12 mouse cellular contexts compared by ENCODE assay signal in genomic region chr7:131746752-131747151, GRCm38 (mm10).
DNase-seq lines count a peak whose midpoint lies in the region; ATAC-seq and TF ChIP-seq lines count a peak whose summit lies in the region.
"Had no signal": no experiment of that assay in that cellular context is flagged by ENCODE, and none has a peak within 500 bp of the region (broad histone marks: within the 10 kb centered on the region; RNA-seq: fewer than 3 reads in every experiment).

No protein-coding gene starts in this region.

- H3K27ac ChIP-seq in embryonic facial prominence, embryonic 11.5 days (replicated peaks; ENCODE audit: low read depth, low read length) = no peak overlapping the region
- H3K27ac ChIP-seq in embryonic facial prominence, embryonic 10.5 days (replicated peaks) = no peak overlapping the region
- no peak overlapping the region for H3K27ac ChIP-seq in liver, adult 2 months (replicated peaks; ENCODE audit: insufficient read depth, low read depth, low read length)
- H3K27ac ChIP-seq in liver, embryonic 12.5 days = no peak overlapping the region
- H3K27ac ChIP-seq in midbrain, embryonic 12.5 days (replicated peaks) = no peak overlapping the region
- H3K27ac ChIP-seq: lung, embryonic 15.5 days had no signal

- WGBS in embryonic facial prominence, embryonic 11.5 days = 27% methylated on average over 9 of the region's 9 CpGs
- WGBS in embryonic facial prominence, embryonic 10.5 days = 29% methylated on average over 9 of the region's 9 CpGs
- WGBS in liver, adult 2 months = 10% methylated on average over 9 of the region's 9 CpGs
- 10% methylated on average over 9 of the region's 9 CpGs for WGBS in liver, embryonic 12.5 days (ENCODE audit: insufficient replicate concordance)
- WGBS in midbrain, embryonic 12.5 days = 20% methylated on average over 9 of the region's 9 CpGs

- H3K27me3 ChIP-seq in embryonic facial prominence, embryonic 11.5 days (ENCODE audit: control insufficient read depth, insufficient read depth, low read length) = peaks cover 3% of the 10 kb centered on the region; the same call in 1 of the 2 replicates
- H3K27me3 ChIP-seq in embryonic facial prominence, embryonic 10.5 days (replicated peaks; ENCODE audit: low read depth, poor library complexity, severe bottlenecking) = peaks cover 80% of the 10 kb centered on the region
- H3K27me3 ChIP-seq in liver, adult 2 months (ENCODE audit: control insufficient read depth, insufficient read depth, low read length) = no peaks in the 10 kb centered on the region
- H3K27me3 ChIP-seq in liver, embryonic 12.5 days (replicated peaks) = no peaks in the 10 kb centered on the region
- H3K27me3 ChIP-seq in midbrain, embryonic 12.5 days = peaks cover 94% of the 10 kb centered on the region
- H3K27me3 ChIP-seq: lung, embryonic 15.5 days had no signal

- no peaks in the 10 kb centered on the region for H3K9me3 ChIP-seq in embryonic facial prominence, embryonic 11.5 days (replicated peaks; ENCODE audit: control insufficient read depth, low read length)
- H3K9me3 ChIP-seq in embryonic facial prominence, embryonic 10.5 days = no peaks in the 10 kb centered on the region
- no peaks in the 10 kb centered on the region for H3K9me3 ChIP-seq in liver, embryonic 12.5 days (replicated peaks)
- H3K9me3 ChIP-seq in midbrain, embryonic 12.5 days = no peaks in the 10 kb centered on the region
- H3K9me3 ChIP-seq: lung, embryonic 15.5 days had no signal

- no peak for TF ChIP-seq CTCF in liver, adult 2 months (IDR thresholded peaks at IDR 0.05; ENCODE audit: low read depth, low read length)

- H3K4me3 ChIP-seq in embryonic facial prominence, embryonic 11.5 days (ENCODE audit: low read depth, low read length) = no peak overlapping the region
- no peak overlapping the region for H3K4me3 ChIP-seq in embryonic facial prominence, embryonic 10.5 days
- no peak overlapping the region for H3K4me3 ChIP-seq in liver, adult 2 months (ENCODE audit: insufficient read depth, low read depth, low read length)
- H3K4me3 ChIP-seq in liver, embryonic 12.5 days = no peak overlapping the region
- H3K4me3 ChIP-seq in midbrain, embryonic 12.5 days = no peak overlapping the region
- H3K4me3 ChIP-seq: lung, embryonic 15.5 days had no signal

- no peaks in the 10 kb centered on the region for H3K4me1 ChIP-seq in embryonic facial prominence, embryonic 11.5 days (ENCODE audit: control insufficient read depth, insufficient read depth, low read length)
- H3K4me1 ChIP-seq in embryonic facial prominence, embryonic 10.5 days = peaks cover 12% of the 10 kb centered on the region
- H3K4me1 ChIP-seq in liver, adult 2 months (ENCODE audit: control insufficient read depth, insufficient read depth, low read length) = no peaks in the 10 kb centered on the region
- no peaks in the 10 kb centered on the region for H3K4me1 ChIP-seq in liver, embryonic 12.5 days
- H3K4me1 ChIP-seq in midbrain, embryonic 12.5 days = peaks cover 11% of the 10 kb centered on the region
- H3K4me1 ChIP-seq: lung, embryonic 15.5 days had no signal

- no peaks in the 10 kb centered on the region for H3K36me3 ChIP-seq in embryonic facial prominence, embryonic 11.5 days (replicated peaks; ENCODE audit: control insufficient read depth, insufficient read depth, low read depth, low read length)
- H3K36me3 ChIP-seq in embryonic facial prominence, embryonic 10.5 days (replicated peaks) = no peaks in the 10 kb centered on the region
- H3K36me3 ChIP-seq in liver, adult 2 months (ENCODE audit: control insufficient read depth, insufficient read depth, low read length) = no peaks in the 10 kb centered on the region
- no peaks in the 10 kb centered on the region for H3K36me3 ChIP-seq in liver, embryonic 12.5 days
- no peaks in the 10 kb centered on the region for H3K36me3 ChIP-seq in midbrain, embryonic 12.5 days
- H3K36me3 ChIP-seq: lung, embryonic 15.5 days had no signal

- no peak overlapping the region for H3K9ac ChIP-seq in embryonic facial prominence, embryonic 11.5 days (replicated peaks; ENCODE audit: low read length)
- H3K9ac ChIP-seq in liver, adult 2 months (ENCODE audit: low read depth, low read length) = no peak overlapping the region
- no peak overlapping the region for H3K9ac ChIP-seq in liver, embryonic 12.5 days
- no peak overlapping the region for H3K9ac ChIP-seq in midbrain, embryonic 12.5 days (replicated peaks)
- H3K9ac ChIP-seq: lung, embryonic 15.5 days had no signal

- ATAC-seq in embryonic facial prominence, embryonic 11.5 days (replicated peaks; ENCODE audit: insufficient number of reproducible peaks, low FRiP score, low TSS enrichment, low read depth) = no peak
- no peak for ATAC-seq in liver, embryonic 12.5 days
- ATAC-seq in midbrain, embryonic 12.5 days (ENCODE audit: low FRiP score, low read depth) = peak; percentile 28; the same call in 1 of the 2 replicates
- ATAC-seq in activated CD4-positive, CD25-positive, alpha-beta regulatory T cell, adult 4 months = no peak

- peak; percentile 36 for DNase-seq in embryonic facial prominence, embryonic 11.5 days (ENCODE audit: low spot score)
- DNase-seq in embryonic facial prominence, embryonic 10.5 days (ENCODE audit: low spot score) = no peak
- peak; percentile 9 for DNase-seq in liver, adult 2 months (ENCODE audit: extremely low read depth, low read depth, low spot score)
- DNase-seq in embryo, embryonic 11 days = peak; percentile 51
- no peak for DNase-seq in spleen, postnatal 36 days (ENCODE audit: low spot score in 2 of 2)
- DNase-seq: B cell, adult 2 months; gastrocnemius, postnatal 14 days; kidney, postnatal 25 days had no signal

- no peaks in the 10 kb centered on the region for H3K79me2 ChIP-seq in liver, adult 2 months (ENCODE audit: control insufficient read depth, insufficient read depth, low read length)

- no peak for TF ChIP-seq POLR2A in liver, adult 2 months (IDR thresholded peaks at IDR 0.05; ENCODE audit: extremely low read depth, insufficient read depth, low read length)

- H3K4me2 ChIP-seq in embryonic facial prominence, embryonic 11.5 days (ENCODE audit: low read depth, low read length) = no peak overlapping the region
- H3K4me2 ChIP-seq in liver, embryonic 12.5 days = no peak overlapping the region; the same call in 1 of the 2 replicates
- peak overlapping the region; percentile 36 for H3K4me2 ChIP-seq in midbrain, embryonic 12.5 days (replicated peaks)
- H3K4me2 ChIP-seq: lung, embryonic 15.5 days had no signal

Comparison
In these comparisons a context has a peak if more than half of its experiments do, and no peak if none do; other contexts are left out.
1. DNase-seq: peak in embryonic facial prominence, embryonic 11.5 days (single experiment), liver, adult 2 months (single experiment) and embryo, embryonic 11 days (single experiment); none in embryonic facial prominence, embryonic 10.5 days (single experiment) and spleen, postnatal 36 days (0 of 2).